Mouse (Mus musculus) central nervous system, embryonic 18 days (tissue): ENCODE measurements around the gene Dmp1. TPM values are rescaled to one million over a fixed set of nuclear protein-coding genes. Genes with fewer than 3 reads are reported as not detected.

ENCODE experiments used
- polyA plus RNA-seq: library from polyadenylated mRNA; depleted of rRNA; stranded (reverse); fragments of >200 nt; gene quantifications from 2 replicates; pipeline ENCODE4 v1.2.3, GENCODE M21; 2012; rRNA removed

Gene Dmp1
- 0.09 and 2.5 TPM in 2 replicates for polyA plus RNA-seq

DNA sequence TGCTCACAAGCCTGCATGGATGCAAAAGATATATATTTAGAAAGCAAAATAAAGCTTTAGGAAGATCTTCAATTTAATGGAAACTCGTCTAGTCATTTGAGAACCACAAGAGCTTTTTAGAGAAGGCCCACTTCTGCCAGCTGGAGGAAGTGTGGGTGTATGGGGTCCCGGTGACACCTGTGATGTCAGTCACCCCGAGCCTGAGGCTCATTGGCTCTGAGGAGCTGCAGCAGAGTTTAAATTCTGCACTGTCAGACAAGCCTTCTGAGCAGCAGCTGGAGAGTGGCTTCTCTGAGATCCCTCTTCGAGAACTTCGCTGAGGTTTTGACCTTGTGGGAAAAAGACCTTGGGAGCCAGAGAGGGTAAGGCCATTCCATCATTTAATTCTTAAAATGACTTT is at the start of gene Dmp1:
Dmp1 (plus strand) TSS at position 263 of the 400 bp plus-strand sequence.

DNA sequence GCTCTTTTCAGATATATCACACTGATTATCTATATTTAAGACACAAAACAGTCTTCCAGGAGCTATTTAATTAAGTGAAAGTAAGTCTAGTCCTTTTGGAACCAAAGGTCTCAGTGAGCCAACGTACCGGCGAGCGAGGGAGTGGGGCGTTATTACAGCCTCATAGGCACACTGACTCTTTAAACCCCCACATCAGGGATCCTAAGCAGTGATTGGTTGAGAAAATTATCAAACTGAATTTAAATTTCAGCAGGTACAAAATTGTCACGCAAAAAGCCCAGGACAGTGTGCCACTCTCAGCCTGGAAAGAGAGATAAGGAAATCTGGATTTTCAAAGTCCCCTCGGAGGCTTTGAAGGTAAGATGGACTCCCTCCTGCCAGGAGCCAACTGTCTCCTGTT is 32.0 kb upstream of the Dmp1 start, which contains the start of gene Dspp:
Dspp (plus strand) TSS at position 301 of the 400 bp plus-strand sequence.

Other genes with a start within 250 kb of the Dmp1 start
- 0.04 TPM in 1 of 2 replicates, not detected in the other for gene Hsd17b13, start 225.2 kb upstream of the Dmp1 start, polyA plus RNA-seq
- 16.9 and 18.0 TPM in 2 replicates for gene Hsd17b11, start 180.7 kb upstream of the Dmp1 start, polyA plus RNA-seq
- gene Nudt9, start 156.3 kb upstream of the Dmp1 start, polyA plus RNA-seq, result 55.7 and 56.2 TPM in 2 replicates
- 0.19 TPM in 1 of 2 replicates, not detected in the other for gene Gm17660, start 125.0 kb upstream of the Dmp1 start, polyA plus RNA-seq
- 282 and 331 TPM in 2 replicates for gene Sparcl1, start 88.9 kb upstream of the Dmp1 start, polyA plus RNA-seq
- gene Dspp, start 31.9 kb upstream of the Dmp1 start, polyA plus RNA-seq, result 0.03 TPM in 1 of 2 replicates, not detected in the other
- 0.58 and 35.9 TPM in 2 replicates for gene Ibsp, start 96.6 kb downstream of the Dmp1 start, polyA plus RNA-seq
- gene Mepe, start 122.7 kb downstream of the Dmp1 start, polyA plus RNA-seq, result 0.09 TPM in 1 of 2 replicates, not detected in the other
- gene Spp1, start 232.5 kb downstream of the Dmp1 start, polyA plus RNA-seq, result 15.6 and 141 TPM in 2 replicates